Mouse (Mus musculus) small intestine, adult 2 months (tissue): Measurements from ENCODE around the gene Rec8. TPM values are rescaled to one million over a fixed set of nuclear protein-coding genes. Genes with fewer than 3 reads are reported as not detected.

Experiments
- H3K27ac ChIP-seq: fragments of 200-500 bp; 2 replicates; pipeline ENCODE4 v1.5.1; 2012; ENCODE audit warnings: low read depth, low read length, control low read depth, inconsistent platforms; ENCODE audit not compliant: insufficient read depth
- H3K27me3 ChIP-seq: fragments of 200-500 bp; 2 replicates; pipeline ENCODE4 v1.6.1; 2012; ENCODE audit warnings: mild to moderate bottlenecking, moderate library complexity, low read length, inconsistent platforms; ENCODE audit not compliant: control insufficient read depth, insufficient read depth
- H3K36me3 ChIP-seq: fragments of 200-500 bp; 2 replicates; pipeline ENCODE4 v1.6.1; 2012; ENCODE audit warnings: mild to moderate bottlenecking, low read length, control low read depth, inconsistent platforms; ENCODE audit not compliant: control insufficient read depth, insufficient read depth
- H3K4me1 ChIP-seq: fragments of 200-500 bp; 2 replicates; pipeline ENCODE4 v1.6.1; 2012; ENCODE audit warnings: low read length, inconsistent platforms, mixed read lengths; ENCODE audit not compliant: control insufficient read depth, insufficient read depth, insufficient read length
- H3K4me3 ChIP-seq: fragments of 200-500 bp; 2 replicates; pipeline ENCODE4 v1.5.1; 2012; ENCODE audit warnings: low read depth, mild to moderate bottlenecking, control low read depth, inconsistent platforms, low read length, moderate library complexity
- CTCF ChIP-seq: fragments of 200-500 bp; IDR thresholded peaks from 2 replicates; pipeline ENCODE4 v1.5.1; 2012; ENCODE audit warnings: low read depth, mild to moderate bottlenecking, control low read depth, inconsistent platforms, low read length, moderate library complexity, mixed read lengths; ENCODE audit not compliant: insufficient replicate concordance, insufficient read length; ENCODE audit errors: extremely low read depth
- POLR2A ChIP-seq: fragments of 200-500 bp; IDR thresholded peaks from 2 replicates; pipeline ENCODE4 v1.6.1; 2012; ENCODE audit warnings: low read depth, mild to moderate bottlenecking, control low read depth, inconsistent platforms, low read length, moderate library complexity
- WGBS: fragments of 180-500 bp; shearing (Covaris S2); methylation state at CpG from one replicate; pipeline ENCODE4 v1.1.7; 2018; 5-methylcytosine and 5-hydroxymethylcytosine counted together
- polyA plus RNA-seq: library from polyadenylated mRNA; depleted of rRNA; stranded (reverse); fragments of >200 nt; gene quantifications from 2 replicates; pipeline ENCODE4 v1.2.3, GENCODE M21; 2012; rRNA removed

Gene Rec8
- polyA plus RNA-seq, 1 experiment, result 19.2 TPM

GRCm38 (mm10) chr14:55659960-55660573 lies 42.2 kb downstream of the Rec8 start, which contains the start of gene Mdp1:
Gene Mdp1 (minus strand): TSS chr14:55660508.
- H3K4me1 ChIP-seq, result peaks cover 13% of the 10 kb centered on the region
- peak within 1 kb of the TSS; percentile 87 for H3K4me3 ChIP-seq
- H3K27ac ChIP-seq, result peak within 1 kb of the TSS; percentile 71
- under 1% methylated on average over 39 of the region's 39 CpGs for WGBS
- TF ChIP-seq POLR2A (no peak; the same call in 1 of the 2 replicates), CTCF (peak; percentile 60)
- no peaks in the 10 kb centered on the region for H3K27me3 ChIP-seq
- peaks cover 9% of the 10 kb centered on the region for H3K36me3 ChIP-seq

- H3K4me1 ChIP-seq, result peaks cover 13% of the 10 kb centered on the region
- no peak overlapping the region for H3K4me3 ChIP-seq
- TF ChIP-seq POLR2A (no peak), CTCF (no peak)
- peaks cover 9% of the 10 kb centered on the region for H3K36me3 ChIP-seq
- H3K27ac ChIP-seq, result no peak overlapping the region
- H3K27me3 ChIP-seq, result no peaks in the 10 kb centered on the region
- WGBS, result 58% methylated on average over 2 of the region's 2 CpGs
Measured at GRCm38 (mm10) chr14:55660636-55661035, 42.8 kb downstream of the Rec8 start.

GRCm38 (mm10) chr14:55671486-55671832 lies 53.6 kb downstream of the Rec8 start:
- TF ChIP-seq CTCF (no peak), POLR2A (no peak)
- Histone ChIP-seq H3K4me1 (peaks cover 2% of the 10 kb centered on the region), H3K27ac (no peak overlapping the region), H3K36me3 (peaks cover 12% of the 10 kb centered on the region), H3K4me3 (peak overlapping the region; percentile 83), H3K27me3 (no peaks in the 10 kb centered on the region)
- under 1% methylated on average over 12 of the region's 12 CpGs for WGBS

GRCm38 (mm10) chr14:55671833-55672740 lies 54.2 kb downstream of the Rec8 start, which contains the start of the genes Gmpr2 and Nedd8:
Gene Gmpr2 (plus strand): TSS chr14:55671941.
Gene Nedd8 (minus strand): TSS chr14:55672124.
- H3K27ac ChIP-seq, result peak within 1 kb of the TSS; percentile 85
- no peaks in the 10 kb centered on the region for H3K27me3 ChIP-seq
- H3K4me1 ChIP-seq, result peaks cover 2% of the 10 kb centered on the region
- peaks cover 15% of the 10 kb centered on the region for H3K36me3 ChIP-seq
- TF ChIP-seq CTCF (no peak), POLR2A (peak; percentile 14; the same call in 1 of the 2 replicates)
- H3K4me3 ChIP-seq, result peak within 1 kb of the TSS; percentile 83
- WGBS, result under 1% methylated on average over 38 of the region's 38 CpGs

GRCm38 (mm10) chr14:55672741-55673060 lies 54.9 kb downstream of the Rec8 start:
- H3K4me3 ChIP-seq, result no peak overlapping the region
- peak overlapping the region; percentile 80; the same call in 1 of the 2 replicates for H3K27ac ChIP-seq
- TF ChIP-seq POLR2A (no peak), CTCF (no peak)
- H3K36me3 ChIP-seq, result peaks cover 18% of the 10 kb centered on the region
- peaks cover 2% of the 10 kb centered on the region for H3K4me1 ChIP-seq
- WGBS, result 52% methylated on average over 7 of the region's 7 CpGs
- H3K27me3 ChIP-seq, result no peaks in the 10 kb centered on the region

Other genes starting within 250 kb of the Rec8 start
- gene Dhrs4, start 139.3 kb upstream of the Rec8 start, polyA plus RNA-seq, result 44.8 and 62.5 TPM in 2 replicates
- 2.0 and 2.1 TPM in 2 replicates for gene Carmil3, start 127.4 kb upstream of the Rec8 start, polyA plus RNA-seq
- gene Cpne6, start 107.6 kb upstream of the Rec8 start, polyA plus RNA-seq, result not detected in 2 replicates
- gene Nrl, start 93.1 kb upstream of the Rec8 start, polyA plus RNA-seq, result not detected in 2 replicates
- gene Pck2, start 77.8 kb upstream of the Rec8 start, polyA plus RNA-seq, result 19.3 and 21.0 TPM in 2 replicates
- 70.2 and 143 TPM in 2 replicates for gene Dcaf11, start 58.0 kb upstream of the Rec8 start, polyA plus RNA-seq
- 0.32 TPM in 1 of 2 replicates, not detected in the other for gene A730061H03Rik, start 57.6 kb upstream of the Rec8 start, polyA plus RNA-seq
- gene Fitm1, start 42.4 kb upstream of the Rec8 start, polyA plus RNA-seq, result 0.46 TPM in 1 of 2 replicates, not detected in the other
- 71.4 and 167 TPM in 2 replicates for gene Psme1, start 39.9 kb upstream of the Rec8 start, polyA plus RNA-seq
- 12.2 and 23.0 TPM in 2 replicates for gene Emc9, start 32.7 kb upstream of the Rec8 start, polyA plus RNA-seq
- gene Psme2, start 26.9 kb upstream of the Rec8 start, polyA plus RNA-seq, result 85.3 and 142 TPM in 2 replicates
- gene Rnf31, start 26.3 kb upstream of the Rec8 start, polyA plus RNA-seq, result 28.8 and 65.8 TPM in 2 replicates
- gene Irf9, start 14.5 kb upstream of the Rec8 start, polyA plus RNA-seq, result 29.3 and 77.6 TPM in 2 replicates
- 35.4 and 37.2 TPM in 2 replicates for gene Ipo4, start 17.9 kb downstream of the Rec8 start, polyA plus RNA-seq
- gene Gm49378, start 19.9 kb downstream of the Rec8 start, polyA plus RNA-seq, result 8.6 and 9.3 TPM in 2 replicates
- 58.8 and 104 TPM in 2 replicates for gene Tm9sf1, start 25.8 kb downstream of the Rec8 start, polyA plus RNA-seq
- 0.56 and 1.1 TPM in 2 replicates for gene Tssk4, start 32.1 kb downstream of the Rec8 start, polyA plus RNA-seq
- gene Mdp1, start 42.5 kb downstream of the Rec8 start, polyA plus RNA-seq, result 17.2 and 23.9 TPM in 2 replicates
- gene Gmpr2, start 53.9 kb downstream of the Rec8 start, polyA plus RNA-seq, result 5.2 and 9.6 TPM in 2 replicates
- gene Nedd8, start 54.1 kb downstream of the Rec8 start, polyA plus RNA-seq, result 135 and 228 TPM in 2 replicates
- 8.1 and 11.1 TPM in 2 replicates for gene Tinf2, start 63.8 kb downstream of the Rec8 start, polyA plus RNA-seq
- 0.62 and 0.89 TPM in 2 replicates for gene Tgm1, start 95.9 kb downstream of the Rec8 start, polyA plus RNA-seq
- gene Rabggta, start 104.2 kb downstream of the Rec8 start, polyA plus RNA-seq, result 28.1 and 43.5 TPM in 2 replicates
- gene Dhrs1, start 127.7 kb downstream of the Rec8 start, polyA plus RNA-seq, result 217 and 223 TPM in 2 replicates
- 5.9 and 8.0 TPM in 2 replicates for gene Nop9, start 127.7 kb downstream of the Rec8 start, polyA plus RNA-seq
- 309 and 797 TPM in 2 replicates for gene Cideb, start 140.4 kb downstream of the Rec8 start, polyA plus RNA-seq
- 65.3 and 90.6 TPM in 2 replicates for gene Ltb4r2, start 143.4 kb downstream of the Rec8 start, polyA plus RNA-seq
- gene Ltb4r1, start 147.9 kb downstream of the Rec8 start, polyA plus RNA-seq, result 25.3 and 26.4 TPM in 2 replicates
- 3.3 and 6.1 TPM in 2 replicates for gene Adcy4, start 166.1 kb downstream of the Rec8 start, polyA plus RNA-seq
- 24.7 and 42.1 TPM in 2 replicates for gene Ripk3, start 170.8 kb downstream of the Rec8 start, polyA plus RNA-seq
- 5.8 and 7.6 TPM in 2 replicates for gene Nfatc4, start 205.1 kb downstream of the Rec8 start, polyA plus RNA-seq
- 1.4 and 1.8 TPM in 2 replicates for gene Nynrin, start 236.0 kb downstream of the Rec8 start, polyA plus RNA-seq